Mouse (Mus musculus): ENCODE measurements at regions not wholly inside any gene's neighbourhood (a gene's known extent, or its start where the extent isn't known, plus 50 kb on each side); places are given as distances from the start of the nearest gene placed in this dataset.

GRCm38 (mm10) chr19:51977236-51977961 is 286.7 kb upstream of the Ins1 start:
- WGBS = 24% methylated on average over 4 of the region's 4 CpGs
- Histone ChIP-seq H3K36me3 (ENCODE audit: control insufficient read depth, insufficient read depth, low read length) (no peaks in the 10 kb centered on the region), H3K4me2 (ENCODE audit: low read length) (no peak overlapping the region), H3K9me3 (ENCODE audit: control insufficient read depth, low read length) (no peaks in the 10 kb centered on the region), H3K4me1 (ENCODE audit: control insufficient read depth, insufficient read depth, low read length) (no peaks in the 10 kb centered on the region), H3K4me3 (replicated peaks; ENCODE audit: low read depth, low read length) (no peak overlapping the region), H3K27me3 (ENCODE audit: control insufficient read depth, insufficient read depth, low read length) (no peaks in the 10 kb centered on the region), H3K27ac (replicated peaks; ENCODE audit: low read depth, low read length) (no peak overlapping the region), H3K9ac (replicated peaks; ENCODE audit: low read length) (no peak overlapping the region)
- DNase-seq (peak; percentile 54), ATAC-seq (ENCODE audit: low FRiP score, low TSS enrichment) (no peak; the same call in 1 of the 2 replicates)

- Histone ChIP-seq H3K27ac (replicated peaks; ENCODE audit: low read depth, low read length) (no peak overlapping the region), H3K27me3 (ENCODE audit: control insufficient read depth, insufficient read depth, low read length) (no peaks in the 10 kb centered on the region; the same call in 1 of the 2 replicates), H3K4me2 (ENCODE audit: low read length) (no peak overlapping the region), H3K36me3 (ENCODE audit: control insufficient read depth, insufficient read depth, low read length) (no peaks in the 10 kb centered on the region), H3K4me3 (replicated peaks; ENCODE audit: low read depth, low read length) (no peak overlapping the region), H3K4me1 (ENCODE audit: control insufficient read depth, insufficient read depth, low read length) (no peaks in the 10 kb centered on the region), H3K9ac (replicated peaks; ENCODE audit: low read length) (no peak overlapping the region), H3K9me3 (ENCODE audit: control insufficient read depth, low read length) (no peaks in the 10 kb centered on the region)
- ATAC-seq (ENCODE audit: low FRiP score, low TSS enrichment) = no peak
- peak; percentile 15 for DNase-seq
Measured at GRCm38 (mm10) chr19:51997161-51997560, 266.9 kb upstream of the Ins1 start.

Data from midbrain, embryonic 14.5 days (tissue).